ENCODE assay signal across 11 mouse cellular contexts in genomic region chr5:74455510-74456269, GRCm38 (mm10).
DNase-seq lines count a peak whose midpoint lies in the region; ATAC-seq and TF ChIP-seq lines count a peak whose summit lies in the region.
"Had no signal": no experiment of that assay in that cellular context is flagged by ENCODE, and none has a peak within 500 bp of the region (broad histone marks: within the 10 kb centered on the region; RNA-seq: fewer than 3 reads in every experiment).

No protein-coding gene starts in this region.

- no peak overlapping the region for H3K9ac ChIP-seq in lung, postnatal 0 days (replicated peaks; ENCODE audit: low read depth)
- H3K9ac ChIP-seq: embryonic facial prominence, embryonic 15.5 days; hindbrain, embryonic 13.5 days had no signal

- H3K4me2 ChIP-seq in lung, postnatal 0 days (replicated peaks; ENCODE audit: low read depth, low read length): no peak overlapping the region
- H3K4me2 ChIP-seq: embryonic facial prominence, embryonic 15.5 days; hindbrain, embryonic 13.5 days had no signal

- WGBS in lung, postnatal 0 days: 79% methylated on average over 6 of the region's 6 CpGs

- no peaks in the 10 kb centered on the region for H3K27me3 ChIP-seq in lung, postnatal 0 days (replicated peaks; ENCODE audit: insufficient read depth, low read length)
- H3K27me3 ChIP-seq: embryonic facial prominence, embryonic 15.5 days; hindbrain, embryonic 13.5 days had no signal

- H3K36me3 ChIP-seq in lung, postnatal 0 days (ENCODE audit: insufficient read depth, low read length): no peaks in the 10 kb centered on the region
- H3K36me3 ChIP-seq: embryonic facial prominence, embryonic 15.5 days; hindbrain, embryonic 13.5 days had no signal

- no peaks in the 10 kb centered on the region for H3K4me1 ChIP-seq in lung, postnatal 0 days (ENCODE audit: insufficient read depth, low read depth, low read length)
- H3K4me1 ChIP-seq in bone marrow macrophage, adult 2 months (ENCODE audit: control insufficient read depth, insufficient read depth, low read length): no peaks in the 10 kb centered on the region

- ATAC-seq in lung, postnatal 0 days: no peak

- no peak overlapping the region for H3K27ac ChIP-seq in lung, postnatal 0 days (ENCODE audit: low read length)
- H3K27ac ChIP-seq in bone marrow macrophage, adult 2 months (ENCODE audit: insufficient read depth, low read depth, low read length): no peak overlapping the region
- H3K27ac ChIP-seq: embryonic facial prominence, embryonic 15.5 days; hindbrain, embryonic 13.5 days had no signal

- TF ChIP-seq CTCF in lung, postnatal 0 days (IDR thresholded peaks at IDR 0.05): peak; percentile 53
- TF ChIP-seq CTCF in bone marrow macrophage, adult 2 months (IDR thresholded peaks at IDR 0.05; ENCODE audit: low read depth, low read length): peak; percentile 41; the same call in 1 of the 2 replicates

- TF ChIP-seq POLR2A in bone marrow macrophage, adult 2 months (IDR thresholded peaks at IDR 0.05; ENCODE audit: borderline replicate concordance, low read depth, low read length): no peak

- H3K4me3 ChIP-seq in lung, postnatal 0 days (ENCODE audit: low read depth, low read length): no peak overlapping the region
- no peak overlapping the region for H3K4me3 ChIP-seq in bone marrow macrophage, adult 2 months (ENCODE audit: insufficient read depth, low read length)
- H3K4me3 ChIP-seq: embryonic facial prominence, embryonic 15.5 days; hindbrain, embryonic 13.5 days had no signal

- DNase-seq in adrenal gland, postnatal 14 days: peak; percentile 17
- no peak for DNase-seq in adrenal gland, adult 8-10 months
- DNase-seq in lung, postnatal 0 days (ENCODE audit: low spot score): no peak
- DNase-seq in lung, postnatal 25 days (ENCODE audit: low spot score): no peak
- DNase-seq in naive thymus-derived CD4-positive, alpha-beta T cell, adult 2 months (ENCODE audit: low read depth): peak; percentile 34
- no peak for DNase-seq in left cerebral cortex, adult 18-20 months (ENCODE audit: low spot score in 2 of 2)
- no peak for DNase-seq in gastrocnemius, postnatal 14 days
- DNase-seq: right cerebral cortex, postnatal 25 days had no signal

- intact Hi-C loops in gastrocnemius, postnatal 14 days (cut with DNase I; ENCODE audit: low total_unique reads): no loop called here

- H3K9me3 ChIP-seq in lung, postnatal 0 days (ENCODE audit: low read length): no peaks in the 10 kb centered on the region
- H3K9me3 ChIP-seq: embryonic facial prominence, embryonic 15.5 days; hindbrain, embryonic 13.5 days had no signal

- no peak for TF ChIP-seq EP300 in lung, postnatal 0 days (IDR thresholded peaks at IDR 0.05)

Comparison
In these comparisons a context has a peak if more than half of its experiments do, and no peak if none do; other contexts are left out.
1. DNase-seq: peak in adrenal gland, postnatal 14 days (single experiment) and naive thymus-derived CD4-positive, alpha-beta T cell, adult 2 months (single experiment); none in adrenal gland, adult 8-10 months (single experiment), lung, postnatal 0 days (single experiment), lung, postnatal 25 days (single experiment), left cerebral cortex, adult 18-20 months (0 of 2) and gastrocnemius, postnatal 14 days (single experiment).